Mouse (Mus musculus) kidney, adult 2 months (tissue): Measurements from ENCODE around the gene Gm28635. TPM values are rescaled to one million over a fixed set of nuclear protein-coding genes. Genes with fewer than 3 reads are reported as not detected.
A peak's percentile ranks its signal among the peaks of the same experiment; 100 is the strongest.

Source experiments
- DNase-seq: peaks from one replicate; pipeline ENCODE4 v3.0.0; 2021
- H3K27ac ChIP-seq: fragments of 200-500 bp; 2 replicates; pipeline ENCODE4 v1.5.1; 2012; ENCODE audit warnings: low read depth, low read length, control low read depth, inconsistent platforms; ENCODE audit not compliant: insufficient read depth
- H3K27me3 ChIP-seq: fragments of 200-500 bp; replicated peaks from 2 replicates; pipeline ENCODE4 v1.6.1; 2012; ENCODE audit warnings: mild to moderate bottlenecking, moderate library complexity, low read length, inconsistent platforms; ENCODE audit not compliant: control insufficient read depth, insufficient read depth
- H3K36me3 ChIP-seq: fragments of 200-500 bp; 2 replicates; pipeline ENCODE4 v1.6.1; 2012; ENCODE audit warnings: mild to moderate bottlenecking, moderate library complexity, low read length, inconsistent platforms; ENCODE audit not compliant: control insufficient read depth, insufficient read depth
- H3K4me1 ChIP-seq: fragments of 200-500 bp; 2 replicates; pipeline ENCODE4 v1.6.1; 2011; ENCODE audit warnings: low read length; ENCODE audit not compliant: control insufficient read depth, insufficient read depth
- H3K4me3 ChIP-seq: fragments of 200-500 bp; 2 replicates; pipeline ENCODE4 v1.5.1; 2011; ENCODE audit warnings: mild to moderate bottlenecking, low read depth, low read length, control low read depth; ENCODE audit not compliant: insufficient read depth
- CTCF ChIP-seq: fragments of 200-500 bp; conservative IDR thresholded peaks from 2 replicates; pipeline ENCODE4 v1.5.1; 2011; ENCODE audit warnings: low read depth, mild to moderate bottlenecking, control low read depth, low read length, moderate library complexity, mixed read lengths; ENCODE audit not compliant: insufficient read depth, insufficient read length
- POLR2A ChIP-seq: fragments of 200-500 bp; IDR thresholded peaks from one replicate; pipeline ENCODE4 v1.6.1; 2011; ENCODE audit warnings: low read depth, low read length, control low read depth
- WGBS: fragments of 180-500 bp; shearing (Covaris S2); methylation state at CpG from one replicate; pipeline ENCODE4 v1.1.7; 2018; 5-methylcytosine and 5-hydroxymethylcytosine counted together
- polyA plus RNA-seq: library from polyadenylated mRNA; depleted of rRNA; stranded (reverse); fragments of >200 nt; gene quantifications from 2 replicates; pipeline ENCODE4 v1.2.3, GENCODE M21; 2012

Gm28635 gene
- polyA plus RNA-seq, 1 experiment, result not detected

DNA sequence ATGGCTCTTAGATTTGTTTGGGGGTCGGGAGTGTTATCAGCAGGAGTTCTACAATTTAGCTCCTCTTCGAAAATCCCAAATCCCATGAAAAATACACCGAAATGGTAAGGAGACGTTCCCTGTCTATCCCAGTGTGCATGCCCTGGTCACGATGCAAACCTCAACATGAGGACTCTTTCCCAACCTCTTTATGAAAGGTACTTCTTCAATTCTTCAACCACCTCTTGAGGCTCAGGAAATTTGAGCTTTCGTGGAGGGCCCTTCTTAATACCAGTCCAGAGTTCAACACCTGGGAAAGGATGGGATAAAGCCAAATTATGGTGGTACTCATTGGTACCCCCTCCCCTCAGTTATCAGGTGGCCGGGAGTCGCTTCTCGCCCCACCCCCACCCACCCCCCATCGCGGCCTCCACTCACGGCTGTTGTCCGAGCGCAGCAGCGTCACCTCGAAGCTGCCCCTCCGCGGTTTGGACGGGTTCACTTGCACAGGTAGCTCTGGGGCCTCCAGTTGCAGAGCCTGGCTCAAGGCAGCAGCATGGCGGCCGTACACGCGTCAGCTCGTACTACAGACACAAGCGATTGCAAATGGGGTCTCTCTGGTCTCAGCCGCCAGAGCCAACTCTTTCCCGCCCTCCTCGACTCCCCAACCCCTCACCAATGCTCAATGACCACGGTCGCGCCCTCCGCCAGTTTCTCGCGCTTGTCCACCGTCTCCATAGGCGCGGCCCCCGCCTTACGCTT is 7.8 kb downstream of the Gm28635 start:
- no peak for TF ChIP-seq CTCF
- TF ChIP-seq POLR2A, result no peak
- WGBS, result 5% methylated on average over 39 of the region's 39 CpGs
- no peak overlapping the region for H3K27ac ChIP-seq
- H3K27me3 ChIP-seq, result no peaks in the 10 kb centered on the region
- DNase-seq, result peak; percentile 27
- H3K4me1 ChIP-seq, result no peaks in the 10 kb centered on the region; the same call in 1 of the 2 replicates
- no peaks in the 10 kb centered on the region; the same call in 1 of the 2 replicates for H3K36me3 ChIP-seq
- peak overlapping the region; percentile 98 for H3K4me3 ChIP-seq

- no peaks in the 10 kb centered on the region for H3K27me3 ChIP-seq
- no peaks in the 10 kb centered on the region for H3K36me3 ChIP-seq
These were observed 11.8 kb downstream of the Gm28635 start for GRCm38 (mm10) chr2:84666081-84666480.

GRCm38 (mm10) chr2:84662866-84663265 is 15.0 kb downstream of the Gm28635 start:
- no peak overlapping the region for H3K4me3 ChIP-seq
- peak; percentile 63 for DNase-seq
- H3K36me3 ChIP-seq, result no peaks in the 10 kb centered on the region
- peak; percentile 58 for TF ChIP-seq CTCF
- TF ChIP-seq POLR2A, result no peak
- H3K4me1 ChIP-seq, result no peaks in the 10 kb centered on the region
- H3K27ac ChIP-seq, result no peak overlapping the region
- WGBS, result 31% methylated on average over 2 of the region's 2 CpGs
- no peaks in the 10 kb centered on the region for H3K27me3 ChIP-seq

More at GRCm38 (mm10) chr2:84666081-84666480, 11.8 kb downstream of the Gm28635 start:
- WGBS, result 56% methylated on average over 12 of the region's 12 CpGs
- TF ChIP-seq POLR2A (no peak), CTCF (no peak)
- Histone ChIP-seq H3K27ac (peak overlapping the region; percentile 13; the same call in 1 of the 2 replicates), H3K4me3 (no peak overlapping the region), H3K4me1 (no peaks in the 10 kb centered on the region; the same call in 1 of the 2 replicates)
- peak; percentile 55 for DNase-seq

- no peak for TF ChIP-seq POLR2A
- TF ChIP-seq CTCF, result peak; percentile 56
- Histone ChIP-seq H3K4me3 (no peak overlapping the region), H3K27me3 (no peaks in the 10 kb centered on the region), H3K27ac (no peak overlapping the region), H3K36me3 (no peaks in the 10 kb centered on the region), H3K4me1 (no peaks in the 10 kb centered on the region)
- 43% methylated on average over 3 of the region's 3 CpGs for WGBS
- peak; percentile 85 for DNase-seq
These were observed 17.6 kb downstream of the Gm28635 start for GRCm38 (mm10) chr2:84660253-84660652.

- H3K36me3 ChIP-seq, result no peaks in the 10 kb centered on the region
- 95% methylated on average over 32 of the region's 32 CpGs for whole genome bisulfite sequencing
- H3K4me3 ChIP-seq, result no peak within 1 kb of the TSS
- no peak for DNase-seq
- TF ChIP-seq POLR2A (no peak), CTCF (no peak)
- H3K4me1 ChIP-seq, result no peaks in the 10 kb centered on the region
- no peaks in the 10 kb centered on the region for H3K27me3 ChIP-seq
- H3K27ac ChIP-seq, result no peak within 1 kb of the TSS
These were observed 19.0 kb downstream of the Gm28635 start, which contains the start of gene Btbd18 for GRCm38 (mm10) chr2:84658806-84659205. TSS of gene Btbd18 (plus strand) at chr2:84659079.

DNA sequence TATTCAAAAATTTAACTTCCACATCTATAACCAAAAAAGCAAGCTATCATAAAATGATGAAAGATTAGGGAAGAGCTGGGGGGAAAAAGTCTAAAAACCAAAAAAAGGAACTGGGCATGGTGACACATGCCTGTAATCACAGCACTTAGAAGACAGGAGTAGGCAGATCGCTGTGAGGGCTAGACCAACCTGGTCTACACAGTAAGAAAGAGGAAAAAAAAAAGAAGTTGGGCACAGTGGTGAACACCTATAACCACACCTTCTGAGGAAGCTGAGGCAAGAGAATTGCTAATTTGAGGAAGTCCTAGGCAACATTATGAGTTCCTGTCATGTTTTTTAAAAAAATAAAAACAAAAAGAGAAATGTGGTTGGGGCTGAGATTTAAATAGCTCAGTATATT is 22.0 kb downstream of the Gm28635 start:
- no peak overlapping the region for H3K27ac ChIP-seq
- H3K4me1 ChIP-seq, result peaks cover 2% of the 10 kb centered on the region; the same call in 1 of the 2 replicates
- no peak for TF ChIP-seq CTCF
- TF ChIP-seq POLR2A, result no peak
- no peak for DNase-seq
- WGBS, result 77% methylated on average over 1 of the region's 1 CpGs
- H3K36me3 ChIP-seq, result no peaks in the 10 kb centered on the region
- H3K4me3 ChIP-seq, result no peak overlapping the region
- H3K27me3 ChIP-seq, result no peaks in the 10 kb centered on the region

DNA sequence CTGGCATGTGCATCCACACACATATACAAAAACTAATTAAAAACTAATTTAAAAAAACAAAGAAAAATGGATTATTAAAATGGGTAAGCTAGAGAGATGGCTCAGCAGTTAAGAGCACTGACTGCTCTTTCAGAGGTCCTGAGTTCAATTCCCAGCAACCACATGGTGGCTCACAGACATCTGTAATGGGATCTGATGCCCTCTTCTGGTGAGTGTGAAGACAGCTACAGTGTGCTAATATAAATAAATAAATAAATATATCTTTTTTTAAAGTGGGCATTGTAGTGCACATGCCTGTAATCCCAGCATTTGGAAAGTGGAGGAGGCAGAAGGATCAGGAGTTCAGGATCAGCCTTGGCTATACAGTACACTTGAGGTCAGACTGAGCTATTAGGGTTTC is 24.5 kb downstream of the Gm28635 start:
- TF ChIP-seq CTCF, result peak; percentile 25; the same call in 1 of the 2 replicates
- TF ChIP-seq POLR2A, result no peak
- no peak overlapping the region for H3K4me3 ChIP-seq
- H3K27ac ChIP-seq, result no peak overlapping the region
- H3K4me1 ChIP-seq, result peaks cover 4% of the 10 kb centered on the region; the same call in 1 of the 2 replicates
- DNase-seq, result peak; percentile 37
- no peaks in the 10 kb centered on the region for H3K27me3 ChIP-seq
- no peaks in the 10 kb centered on the region for H3K36me3 ChIP-seq
